Mouse (Mus musculus) CD4-positive, CD25-positive, alpha-beta regulatory T cell, adult 4 months (primary cell): ENCODE results near the gene Ascc2. TPM values are rescaled to one million over a fixed set of nuclear protein-coding genes. Genes with fewer than 3 reads are reported as not detected.
"Not testable (repeated sequence)": the region's sequence is repeated elsewhere in the genome, so short reads cannot be mapped to it uniquely, and the experiment has no call there.

ENCODE experiments used
- ATAC-seq: one replicate; pipeline ENCODE4 v1.8.0; 2017
- polyA plus RNA-seq, 2 experiments: library from polyadenylated mRNA; unstranded; fragments of 100-300 nt; shearing (Covaris generic); gene quantifications; one replicate each; pipeline ENCODE4 v1.2.1; 2017

The Ascc2 gene
- polyA plus RNA-seq, 2 experiments from 2014 or later = 30.6 to 51.0 TPM

DNA sequence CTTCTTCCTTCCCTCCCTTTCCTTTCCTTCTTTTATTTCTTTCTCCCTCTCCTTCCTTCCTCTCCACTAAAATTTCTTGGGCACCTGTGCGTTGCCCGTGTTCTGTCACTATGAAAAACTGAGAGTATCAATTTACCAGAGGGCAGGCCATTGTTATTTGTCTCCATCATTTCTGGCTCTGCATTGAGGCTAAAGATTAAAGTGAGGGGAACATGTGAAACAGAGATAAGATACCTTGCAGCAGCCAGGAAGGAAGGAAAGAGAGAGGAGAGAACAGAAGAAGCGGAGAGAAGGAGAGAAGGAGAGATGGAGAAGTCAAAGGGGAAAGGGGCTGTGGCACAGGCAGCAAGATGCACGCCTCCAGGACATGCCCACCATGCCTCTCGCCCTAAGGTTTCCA is 3.2 kb upstream of the Ascc2 start:
- ATAC-seq = no peak

DNA sequence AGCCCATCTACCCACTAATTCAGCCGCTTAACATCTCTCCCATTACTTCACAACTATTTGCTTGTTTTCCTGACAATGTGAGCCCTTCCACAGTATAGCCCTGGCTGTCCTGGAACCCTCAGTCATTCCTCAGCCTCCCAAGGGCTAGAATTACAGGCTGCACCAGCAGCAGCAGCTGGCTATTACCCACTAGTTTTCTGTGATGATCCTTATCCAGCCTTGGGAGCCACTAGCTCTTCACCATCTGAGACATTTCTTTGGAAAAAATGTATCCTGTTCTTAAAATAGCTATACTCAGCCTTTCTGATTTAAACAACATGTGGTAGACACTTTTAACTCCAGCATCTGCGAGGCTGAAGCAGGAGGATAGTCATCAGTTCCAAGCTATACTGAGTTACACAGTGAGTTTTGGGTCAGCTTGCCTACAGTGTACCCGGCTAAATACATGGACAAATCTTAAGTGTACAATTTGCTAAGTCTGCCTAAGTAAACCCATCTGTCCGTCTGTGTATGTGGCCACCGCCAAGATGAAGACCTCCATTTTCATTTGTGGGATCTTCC is 685 bp upstream of the Ascc2 start:
- no peak for ATAC-seq

DNA sequence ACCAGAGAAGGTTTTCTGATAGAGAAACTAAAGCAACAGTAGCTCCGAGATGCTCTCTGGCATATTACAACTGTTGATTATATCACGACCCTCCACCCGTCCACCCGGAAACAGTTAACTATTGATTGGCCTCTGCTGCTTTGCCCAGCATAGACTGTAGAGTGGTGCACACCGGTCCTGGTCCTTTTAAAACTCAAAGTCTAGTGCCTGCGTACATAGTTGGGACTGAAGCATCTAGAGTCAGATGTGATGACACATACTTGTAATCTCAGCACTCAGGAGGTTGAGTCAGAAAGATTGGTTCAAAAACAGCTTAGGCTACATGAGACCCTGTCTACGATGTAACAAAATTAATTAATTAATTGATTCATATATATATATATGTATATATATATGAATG is 714 bp downstream of the Ascc2 start:
- no peak for ATAC-seq

DNA sequence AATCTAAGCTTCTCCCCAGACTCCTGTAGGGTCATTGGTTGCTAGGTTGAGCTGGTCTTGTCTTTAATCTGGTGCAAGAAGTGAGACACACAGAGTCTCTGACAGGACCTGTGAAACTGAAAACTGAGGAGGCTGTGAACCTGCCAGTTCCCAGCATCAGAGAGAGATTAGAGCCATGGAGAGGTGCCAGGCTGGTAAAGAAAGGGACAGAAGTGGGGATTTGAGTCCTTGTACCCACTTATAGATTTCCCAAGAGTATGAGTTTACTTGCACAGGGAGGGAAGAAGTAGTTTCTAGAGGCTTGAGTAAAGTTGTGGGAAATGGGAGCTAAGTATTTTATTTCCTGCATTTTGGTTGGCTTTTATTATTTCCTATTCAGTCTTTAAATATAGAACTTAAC is 3.6 kb downstream of the Ascc2 start:
- ATAC-seq = no peak

DNA sequence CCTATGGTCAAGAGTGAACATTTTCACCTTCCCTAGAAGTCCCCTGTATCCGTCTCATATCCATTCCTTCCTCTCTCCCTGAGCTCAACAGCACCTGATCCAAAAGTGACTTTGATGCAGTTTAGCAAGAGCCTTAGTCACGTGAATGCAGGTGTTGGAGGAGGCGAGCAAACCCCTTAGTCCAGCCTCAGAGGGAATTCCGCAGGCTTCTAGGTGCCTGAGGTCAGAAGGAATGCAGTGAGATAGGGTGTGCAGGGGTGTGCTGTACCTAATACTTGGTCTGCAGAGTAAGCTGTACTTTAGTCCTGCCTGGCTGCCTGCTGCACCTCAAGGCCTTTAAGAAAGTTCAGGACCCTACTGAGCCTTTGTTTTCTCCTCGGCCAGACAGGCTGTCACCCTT is 6.2 kb downstream of the Ascc2 start:
- no peak for ATAC-seq

DNA sequence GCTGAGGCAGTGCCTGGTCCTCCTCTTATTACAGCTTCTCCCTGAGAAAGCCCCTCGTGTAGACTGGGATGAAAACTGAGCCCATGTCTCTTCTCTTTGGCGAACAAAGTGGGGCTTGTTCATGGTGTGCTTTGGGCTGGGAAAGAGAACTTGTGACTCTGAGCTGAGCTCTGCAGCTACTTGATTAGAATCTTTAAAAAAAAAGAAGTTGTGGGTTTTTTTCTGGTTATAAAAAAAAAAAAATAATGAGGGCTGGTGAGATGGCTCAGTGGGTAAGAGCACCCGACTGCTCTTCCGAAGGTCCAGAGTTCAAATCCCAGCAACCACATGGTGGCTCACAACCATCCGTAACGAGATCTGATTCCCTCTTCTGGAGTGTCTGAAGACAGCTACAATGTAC is 7.6 kb downstream of the Ascc2 start:
- not testable (repeated sequence) for ATAC-seq

DNA sequence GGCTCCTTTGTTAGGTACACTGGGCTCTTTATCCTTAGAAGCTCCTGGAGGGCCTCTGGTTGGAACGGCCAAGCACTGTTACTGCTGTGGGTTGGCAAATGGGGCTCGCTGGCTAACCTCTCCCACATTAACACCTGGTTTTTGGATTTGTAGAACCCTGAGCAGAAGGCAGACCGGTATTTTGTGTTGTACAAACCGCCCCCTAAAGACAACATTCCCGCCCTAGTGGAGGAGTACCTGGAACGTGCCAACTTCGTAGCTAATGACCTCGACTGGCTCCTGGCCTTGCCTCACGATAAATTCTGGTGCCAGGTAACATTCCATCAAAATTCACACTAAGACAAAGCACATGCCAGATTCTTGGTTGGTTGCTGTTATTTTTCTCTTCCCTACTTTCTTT is 8.9 kb downstream of the Ascc2 start:
- no peak for ATAC-seq

DNA sequence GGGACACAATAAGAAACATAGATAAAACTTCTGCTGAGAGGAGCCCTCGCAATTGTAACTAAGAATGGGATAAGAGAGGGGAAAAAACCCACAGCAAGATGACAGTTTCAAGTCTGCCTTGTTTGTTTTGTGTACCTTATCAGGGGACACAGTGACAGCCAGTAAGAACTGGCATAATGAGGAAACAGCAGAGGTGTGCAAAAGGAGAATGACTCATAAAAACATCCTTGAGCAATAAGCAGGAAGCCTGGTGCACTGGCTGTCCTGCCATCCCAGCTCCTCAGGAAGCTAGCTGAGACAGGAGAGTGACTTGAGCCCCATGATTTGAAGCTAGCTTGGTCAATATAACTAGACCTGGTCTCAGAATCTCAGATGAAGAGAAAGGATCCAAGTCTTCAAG is 22.3 kb downstream of the Ascc2 start:
- no peak for ATAC-seq

DNA sequence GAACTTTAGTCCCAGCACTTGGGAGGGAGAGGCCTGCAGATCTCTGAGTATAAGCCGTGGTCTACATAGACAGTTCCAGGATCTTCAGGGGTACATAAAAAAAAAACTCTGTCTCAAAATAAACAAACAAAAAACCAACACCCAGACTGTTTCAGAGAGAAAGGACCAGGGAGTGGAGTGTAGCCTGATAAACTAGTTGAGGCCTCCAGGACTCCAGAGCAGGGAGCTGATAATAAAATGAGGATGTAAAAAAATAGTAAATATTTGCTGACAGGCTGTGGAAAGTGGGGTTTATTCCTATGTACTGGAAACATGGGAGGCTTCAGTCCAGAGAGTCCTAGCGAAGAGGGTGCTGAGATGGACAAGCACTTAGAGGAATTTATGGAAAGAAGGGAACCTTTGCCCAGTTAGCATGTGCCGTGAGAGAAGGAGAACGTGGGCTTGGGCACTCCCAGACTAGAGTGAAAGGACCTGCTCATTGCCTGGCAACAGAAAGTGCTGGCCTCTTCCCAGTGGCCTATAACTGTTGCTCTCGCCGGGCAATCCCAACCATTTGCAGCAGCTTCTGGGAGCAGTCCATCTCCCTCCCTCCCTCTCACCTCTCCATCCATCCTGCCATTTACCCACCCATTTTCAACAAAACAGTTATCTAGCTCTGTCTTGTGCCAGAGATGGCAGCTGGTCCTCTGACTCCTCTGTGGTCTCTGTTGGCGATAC is 22.9 kb downstream of the Ascc2 start:
- no peak for ATAC-seq

DNA sequence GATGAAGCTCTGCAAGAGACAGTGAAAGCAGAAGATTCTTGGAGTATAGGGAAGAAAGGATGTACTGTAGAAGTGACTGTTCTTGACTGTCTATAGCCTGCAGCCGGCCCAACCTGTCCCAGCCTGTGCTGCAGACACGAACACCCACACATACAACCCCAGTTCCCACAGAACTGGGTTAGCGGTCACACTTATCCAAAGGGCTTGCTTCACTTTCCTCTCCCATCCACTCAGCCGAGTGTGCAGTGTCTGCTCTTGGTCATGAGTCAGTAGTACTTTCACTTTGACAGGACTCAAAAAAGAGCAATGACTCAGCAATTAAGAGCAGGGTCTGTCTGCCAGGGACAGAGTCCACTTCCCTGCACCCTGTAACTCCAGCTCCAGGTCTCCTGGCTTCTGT is 23.8 kb downstream of the Ascc2 start:
- no peak for ATAC-seq

DNA sequence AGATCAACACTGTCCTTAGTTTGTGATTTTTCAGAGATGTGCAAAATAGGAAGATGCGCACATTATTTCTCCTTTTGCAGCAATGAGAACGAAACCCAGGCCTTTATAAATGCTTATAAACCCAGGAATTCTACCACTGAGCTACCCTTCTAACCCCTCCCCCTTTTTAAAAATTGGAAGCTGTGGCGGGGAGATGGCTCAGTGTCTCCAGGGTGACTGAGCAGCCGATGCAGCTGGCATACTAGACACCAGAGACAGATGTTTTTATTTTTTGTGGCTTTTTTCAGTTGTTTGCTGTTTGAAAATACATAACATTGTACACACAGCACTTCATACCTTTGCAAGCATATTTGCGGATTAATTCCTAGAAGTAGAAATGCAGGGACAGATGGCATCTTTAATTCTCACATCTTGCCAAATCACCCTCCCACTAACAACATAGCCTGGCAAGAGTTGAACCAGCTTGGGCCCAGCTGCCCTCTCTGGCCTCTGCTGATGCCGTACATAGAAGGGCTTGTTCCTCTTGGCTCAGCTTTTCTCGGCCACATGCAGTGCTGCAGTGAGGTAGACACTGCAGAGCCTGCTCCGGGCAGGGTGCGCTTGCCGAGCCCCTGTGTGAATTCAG is 24.4 kb downstream of the Ascc2 start:
- no peak for ATAC-seq

DNA sequence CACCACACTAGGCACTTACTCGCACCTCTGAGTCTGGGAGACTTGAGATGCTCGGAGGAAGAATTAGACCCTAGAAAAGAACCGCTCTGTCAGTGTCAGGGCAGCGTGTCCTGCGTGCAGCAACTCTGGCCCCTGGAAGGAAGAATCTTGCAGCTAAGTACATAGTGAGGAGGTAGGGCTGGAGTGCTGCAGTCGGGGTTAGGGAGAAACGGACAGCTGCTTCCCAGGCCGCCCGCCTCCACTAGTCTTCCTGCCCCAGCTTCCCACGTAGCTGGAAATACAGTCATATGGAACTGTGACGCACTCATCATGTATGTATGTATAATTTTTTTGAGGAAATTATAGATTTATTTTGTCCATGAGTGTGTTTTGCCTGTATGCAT is 24.9 kb downstream of the Ascc2 start:
- ATAC-seq = no peak

DNA sequence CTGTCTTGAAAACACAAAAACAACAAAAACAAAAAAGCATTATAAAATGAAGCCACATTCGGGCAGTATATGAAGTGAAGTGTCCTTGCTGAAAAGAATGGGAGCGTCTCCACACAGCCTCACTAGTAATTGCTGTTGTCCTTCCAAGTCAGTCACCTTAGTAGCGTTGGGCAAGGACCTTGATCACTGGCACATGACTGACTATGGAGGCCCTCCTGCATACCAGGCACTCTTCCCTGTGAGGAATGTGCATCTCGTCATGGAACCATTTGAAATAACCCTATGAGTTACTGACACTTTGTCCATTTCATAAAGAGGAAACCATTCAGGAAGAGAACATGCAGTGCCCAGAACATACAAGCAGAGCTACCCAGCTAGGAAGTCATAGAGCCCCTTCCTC is 34.2 kb downstream of the Ascc2 start:
- ATAC-seq = no peak

DNA sequence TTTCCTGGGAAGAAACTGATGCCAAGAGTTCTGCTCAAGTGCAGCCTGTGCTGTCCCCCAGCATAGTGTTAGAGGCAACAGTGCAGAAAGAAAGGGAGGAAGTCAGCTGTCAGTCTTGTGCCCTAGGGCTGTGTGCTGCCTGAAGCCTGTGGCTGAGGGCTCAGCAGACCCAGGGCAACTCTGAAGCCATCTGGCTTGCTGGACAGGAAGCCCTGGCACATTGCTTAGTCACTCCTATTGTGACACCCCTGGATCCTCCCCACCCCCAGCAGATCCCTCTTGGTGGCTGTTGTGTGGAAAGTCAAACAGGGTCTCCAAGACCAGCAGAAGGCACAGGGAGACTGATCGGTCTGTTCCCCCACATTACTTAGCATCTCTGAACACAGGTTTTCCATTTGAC is 37.0 kb downstream of the Ascc2 start:
- no peak for ATAC-seq

DNA sequence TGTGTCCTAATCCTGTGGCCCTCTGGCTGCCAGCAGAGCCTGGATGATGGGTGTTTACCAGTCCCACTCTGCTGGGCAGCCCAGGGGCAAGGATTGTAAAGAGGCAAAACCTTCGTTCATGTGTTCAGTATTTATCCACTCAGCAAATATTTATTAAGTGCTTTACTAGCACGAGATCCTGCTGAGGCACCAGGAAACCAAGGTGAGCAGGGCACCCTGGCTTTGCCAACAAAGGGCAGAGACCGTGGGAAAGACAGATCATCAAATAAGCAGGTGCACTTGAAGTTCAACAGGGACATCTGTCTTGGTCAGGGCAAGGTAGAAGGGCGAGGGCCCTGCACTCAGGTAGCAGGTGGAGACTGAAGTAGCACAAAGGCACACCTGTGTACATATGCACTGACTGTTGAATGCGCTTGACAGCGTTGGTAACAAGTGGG is 37.6 kb downstream of the Ascc2 start:
- no peak for ATAC-seq

DNA sequence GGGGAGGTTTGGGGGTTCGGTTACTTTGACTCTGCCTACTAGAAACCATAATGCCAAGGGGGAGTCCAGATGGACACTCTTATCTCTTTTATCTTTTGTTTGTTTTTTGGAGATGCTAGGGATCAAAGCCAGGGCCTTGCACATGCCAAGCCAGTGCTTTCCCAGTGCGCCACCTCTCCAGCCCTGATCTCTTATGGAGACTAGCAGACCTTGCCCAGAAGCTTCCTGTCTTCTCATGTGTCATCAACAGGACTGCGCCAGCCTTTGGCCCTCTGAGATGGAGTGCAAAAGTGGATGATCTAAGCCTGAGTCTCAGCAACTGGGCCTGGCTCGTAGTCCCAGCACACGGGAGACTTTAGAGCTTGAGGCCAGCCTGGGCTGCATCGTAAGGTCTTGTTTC is 38.1 kb downstream of the Ascc2 start:
- no peak for ATAC-seq

DNA sequence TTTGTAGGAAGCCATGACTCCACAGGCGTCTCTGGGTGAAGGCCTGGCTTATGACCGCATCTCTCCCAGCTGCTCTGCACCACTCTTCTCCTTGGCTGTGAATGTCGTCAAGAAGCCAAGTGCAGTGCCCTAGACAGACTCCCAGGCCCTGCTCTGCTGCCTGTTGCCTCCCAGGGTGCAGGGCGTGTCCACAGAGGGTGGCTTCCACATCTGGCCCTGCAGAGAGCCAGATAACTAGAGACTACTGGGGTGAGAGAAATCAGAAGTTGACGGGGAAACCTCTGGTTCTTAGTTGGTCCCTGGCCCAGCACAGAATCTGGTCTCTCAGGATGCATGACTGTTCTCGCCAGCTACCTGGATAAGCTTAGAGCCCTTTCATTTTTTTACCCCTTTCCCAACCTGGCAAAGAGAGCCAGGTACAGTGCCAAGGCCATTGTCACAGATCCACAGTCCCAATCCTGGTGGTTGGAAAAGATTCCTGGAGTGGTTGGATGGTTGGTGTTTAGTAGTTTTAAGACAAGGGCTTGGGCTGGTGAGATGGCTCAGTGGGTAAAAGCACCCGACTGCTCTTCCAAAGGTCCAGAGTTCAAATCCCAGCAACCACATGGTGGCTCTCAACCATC is 39.8 kb downstream of the Ascc2 start:
- no peak for ATAC-seq

DNA sequence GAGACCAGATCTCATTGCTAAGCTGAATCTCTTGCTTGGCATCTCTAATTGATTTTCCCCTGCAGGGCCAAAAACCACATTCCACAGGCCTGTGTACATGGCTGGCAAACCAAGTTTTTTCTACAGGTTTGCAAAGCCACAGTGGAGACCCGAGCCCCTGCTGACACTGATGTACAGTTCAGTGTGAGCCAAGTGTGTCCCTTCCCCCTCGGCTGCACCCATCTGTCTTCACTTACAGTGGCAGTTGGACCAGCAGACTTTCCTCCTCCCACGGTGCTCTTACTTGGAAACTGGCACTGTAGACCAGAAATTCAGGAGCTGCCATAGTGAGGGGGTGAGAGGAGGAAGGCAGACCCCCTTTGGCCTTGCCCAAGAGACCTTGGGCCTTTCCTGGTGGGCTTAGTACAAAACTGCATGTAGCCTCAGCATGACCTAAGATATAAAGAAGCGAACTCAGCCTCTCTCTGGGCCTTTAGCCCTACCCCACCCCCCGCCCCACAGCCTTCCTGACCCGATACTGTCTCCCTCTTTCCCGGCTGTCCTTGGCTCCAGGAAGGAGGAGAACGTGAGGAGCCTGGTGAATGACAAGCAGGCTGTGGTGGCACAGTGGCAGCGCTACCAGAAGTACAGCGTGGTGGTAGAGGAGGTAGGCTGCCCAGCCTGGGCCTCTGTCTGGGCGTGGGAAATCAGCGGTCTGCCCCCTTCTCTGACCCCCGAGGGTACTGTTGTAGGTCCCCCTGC is 41.3 kb downstream of the Ascc2 start:
- no peak for ATAC-seq

DNA sequence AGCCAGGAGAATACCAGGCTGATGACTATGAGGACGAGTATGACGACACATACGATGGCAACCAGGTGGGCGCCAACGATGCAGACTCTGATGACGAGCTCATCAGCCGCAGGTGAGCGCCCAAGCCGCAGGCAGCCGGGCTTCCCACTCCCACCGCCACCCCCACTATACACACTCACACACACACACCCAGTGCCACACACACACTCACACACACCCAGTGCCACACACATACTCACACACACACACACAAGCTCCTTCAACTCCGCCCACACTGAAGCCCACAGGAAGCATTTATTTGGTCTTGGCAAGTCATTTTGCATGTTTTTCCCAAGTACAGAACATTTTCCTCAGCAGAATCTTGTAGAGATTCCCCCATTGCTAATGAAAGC is 41.9 kb downstream of the Ascc2 start:
- ATAC-seq = no peak

DNA sequence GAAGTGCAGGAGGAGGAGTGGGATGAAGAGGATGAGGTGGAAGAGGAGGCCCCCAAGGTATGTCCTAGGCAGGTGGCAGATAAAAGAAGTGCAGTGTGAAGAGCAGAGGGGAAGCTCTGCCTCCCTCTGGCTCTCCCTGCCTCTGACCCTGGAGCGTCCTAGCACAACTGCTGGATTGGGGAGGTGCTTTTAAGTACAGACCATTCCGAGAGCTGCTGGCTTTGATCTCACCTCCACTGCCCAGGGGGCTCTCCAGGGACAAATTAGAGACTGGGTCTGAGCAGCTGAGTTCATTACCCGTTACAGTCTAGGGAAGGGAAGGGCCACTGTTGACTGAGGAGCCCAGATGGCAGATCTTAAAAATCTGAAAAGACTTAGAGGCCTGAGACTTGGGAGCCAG is 42.6 kb downstream of the Ascc2 start:
- no peak for ATAC-seq

DNA sequence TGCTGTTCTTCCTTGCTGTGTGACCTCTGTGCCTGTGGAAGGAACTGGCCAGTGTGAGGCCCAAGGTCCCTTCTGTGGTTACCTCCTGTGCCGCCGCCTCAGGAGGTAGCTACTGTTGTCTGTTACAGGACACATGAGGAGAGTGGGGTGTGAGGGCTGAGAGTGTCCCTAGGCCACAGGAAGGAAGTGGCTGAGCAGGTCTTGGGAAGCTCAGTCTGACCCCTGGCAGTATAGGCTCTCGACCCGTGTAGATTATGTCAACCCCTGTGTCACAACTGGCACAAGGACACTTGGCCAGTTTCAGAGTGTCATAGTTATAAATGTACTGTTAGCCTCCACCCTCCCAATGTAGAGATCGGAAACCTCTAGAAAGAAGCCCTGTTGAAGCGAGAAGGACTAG is 46.0 kb downstream of the Ascc2 start:
- ATAC-seq = no peak

DNA sequence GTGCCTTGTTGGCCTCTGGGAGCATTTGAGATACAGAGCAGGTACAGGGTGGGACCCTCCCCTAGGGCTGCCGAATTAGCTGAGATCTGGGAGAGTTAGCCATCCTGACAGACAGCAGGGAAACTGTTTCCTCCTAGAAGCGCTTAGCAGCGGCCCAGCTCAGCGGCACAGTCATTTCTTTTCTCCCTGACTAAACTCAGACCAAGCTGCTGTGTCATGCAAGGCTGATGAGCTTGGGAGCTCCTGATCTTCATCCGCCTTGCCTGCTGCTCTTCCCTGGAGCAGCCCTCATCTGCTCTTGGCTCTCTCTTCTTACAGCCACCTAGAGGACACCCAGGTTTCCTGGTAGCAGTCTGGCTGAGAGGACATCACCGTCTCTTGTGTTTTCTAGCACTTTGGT is 46.6 kb downstream of the Ascc2 start:
- no peak for ATAC-seq

DNA sequence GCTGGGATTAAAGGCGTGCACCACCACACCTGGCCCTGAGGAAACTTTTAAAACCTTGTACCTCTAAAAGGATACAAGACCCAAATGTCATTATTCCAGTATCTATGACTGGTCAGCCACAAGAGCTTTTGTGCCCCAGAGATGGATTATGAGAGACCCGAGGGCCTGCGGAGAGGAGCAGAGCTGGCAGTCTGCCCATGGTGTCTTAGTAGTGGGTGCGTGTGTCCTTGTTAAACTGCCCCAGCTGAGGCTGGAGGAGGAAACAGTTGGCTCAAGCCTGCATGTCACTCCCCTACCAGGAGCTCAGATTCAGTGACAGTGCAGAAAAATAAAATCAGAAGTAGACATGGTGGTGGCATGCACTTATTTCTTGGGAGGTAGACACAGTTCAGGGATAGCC is 47.5 kb downstream of the Ascc2 start:
- no peak for ATAC-seq
